Mouse (Mus musculus): ENCODE data around the gene Adra2c.

- TF ChIP-seq CTCF (IDR thresholded peaks at IDR 0.05) = no peak
- TF ChIP-seq EP300 (IDR thresholded peaks at IDR 0.05) = no peak
Measured at GRCm38 (mm10) chr5:35275356-35275755, 2.8 kb upstream of the Adra2c start.
